Mouse (Mus musculus): Measurements from ENCODE around the gene Galns. TPM values are rescaled to one million over a fixed set of nuclear protein-coding genes. Genes with fewer than 3 reads are reported as not detected.
"Not testable (repeated sequence)": the region's sequence is repeated elsewhere in the genome, so short reads cannot be mapped to it uniquely, and the experiment has no call there.

The Galns gene
- total RNA-seq, 2 experiments from 2014 or later, result 11.2 TPM

- DNase-seq (ENCODE audit: extremely low spot score in 1 of 2, low spot score in 1 of 2), result no peak
Observed at GRCm38 (mm10) chr8:122635878-122636802, 24.9 kb upstream of the Galns start.

- DNase-seq (ENCODE audit: extremely low spot score in 1 of 2, low spot score in 1 of 2), result no peak
Observed at GRCm38 (mm10) chr8:122633205-122633604, 21.9 kb upstream of the Galns start.

- DNase-seq (ENCODE audit: extremely low spot score in 1 of 2, low spot score in 1 of 2), result not testable (repeated sequence)
Observed at GRCm38 (mm10) chr8:122632134-122632533, 20.9 kb upstream of the Galns start.

- DNase-seq (ENCODE audit: extremely low spot score in 1 of 2, low spot score in 1 of 2), result no peak
Observed at GRCm38 (mm10) chr8:122630696-122631095, 19.4 kb upstream of the Galns start.

- DNase-seq (ENCODE audit: extremely low spot score in 1 of 2, low spot score in 1 of 2), result no peak
Observed at GRCm38 (mm10) chr8:122629388-122629787, 18.1 kb upstream of the Galns start.

GRCm38 (mm10) chr8:122626896-122627295 lies 15.6 kb upstream of the Galns start:
- DNase-seq (ENCODE audit: extremely low spot score in 1 of 2, low spot score in 1 of 2), result no peak

- no peak for DNase-seq (ENCODE audit: extremely low spot score in 1 of 2, low spot score in 1 of 2)
Observed at GRCm38 (mm10) chr8:122625811-122626210, 14.5 kb upstream of the Galns start.

GRCm38 (mm10) chr8:122624653-122625052 lies 13.4 kb upstream of the Galns start:
- no peak for DNase-seq (ENCODE audit: extremely low spot score in 1 of 2, low spot score in 1 of 2)

- DNase-seq (ENCODE audit: extremely low spot score in 1 of 2, low spot score in 1 of 2), result no peak
Observed at GRCm38 (mm10) chr8:122623844-122624642, 12.8 kb upstream of the Galns start.

- DNase-seq (ENCODE audit: extremely low spot score in 1 of 2, low spot score in 1 of 2), result no peak
Observed at GRCm38 (mm10) chr8:122622727-122623126, 11.5 kb upstream of the Galns start, which contains the start of gene Pabpn1l. Gene Pabpn1l, minus strand, starts transcription at chr8:122622739.

GRCm38 (mm10) chr8:122620446-122620845 lies 9.2 kb upstream of the Galns start:
- DNase-seq (ENCODE audit: extremely low spot score in 1 of 2, low spot score in 1 of 2), result no peak

GRCm38 (mm10) chr8:122618660-122619378 lies 7.6 kb upstream of the Galns start:
- no peak for DNase-seq (ENCODE audit: extremely low spot score in 1 of 2, low spot score in 1 of 2)

- peak; percentile 59 to 90 for DNase-seq (ENCODE audit: extremely low spot score in 1 of 2, low spot score in 1 of 2)
Observed at GRCm38 (mm10) chr8:122617947-122618546, 6.8 kb upstream of the Galns start.

GRCm38 (mm10) chr8:122616181-122616905 lies 5.1 kb upstream of the Galns start:
- DNase-seq (ENCODE audit: extremely low spot score in 1 of 2, low spot score in 1 of 2), result no peak

GRCm38 (mm10) chr8:122610612-122611277 lies 518 bp downstream of the Galns start:
- DNase-seq (ENCODE audit: extremely low spot score in 1 of 2, low spot score in 1 of 2), result no peak

- no peak for DNase-seq (ENCODE audit: extremely low spot score in 1 of 2, low spot score in 1 of 2)
Observed at GRCm38 (mm10) chr8:122610209-122610608, 1.1 kb downstream of the Galns start.

- DNase-seq (ENCODE audit: extremely low spot score in 1 of 2, low spot score in 1 of 2), result no peak
Observed at GRCm38 (mm10) chr8:122606810-122607209, 4.5 kb downstream of the Galns start.

- DNase-seq (ENCODE audit: extremely low spot score in 1 of 2, low spot score in 1 of 2), result no peak
Observed at GRCm38 (mm10) chr8:122605367-122605766, 5.9 kb downstream of the Galns start.

GRCm38 (mm10) chr8:122604640-122605039 lies 6.6 kb downstream of the Galns start:
- no peak for DNase-seq (ENCODE audit: extremely low spot score in 1 of 2, low spot score in 1 of 2)
